Mouse (Mus musculus): ENCODE measurements around the gene Lancl1.

- no peak for TF ChIP-seq POLR2A (IDR thresholded peaks at IDR 0.05; ENCODE audit: control insufficient read depth in 1 of 2, insufficient read depth in 1 of 2, low read depth in 1 of 2, low read length in 2 of 2, poor library complexity in 1 of 2)
- TF ChIP-seq CTCF (IDR thresholded peaks at IDR 0.05 in 2 of 3, conservative IDR thresholded peaks at IDR 0.05 in 1 of 3; ENCODE audit: control insufficient read depth in 1 of 3, insufficient read depth in 1 of 3, low read depth in 2 of 3, low read length in 3 of 3, poor library complexity in 1 of 3, severe bottlenecking in 1 of 3), result no peak
- no peak for TF ChIP-seq ZKSCAN1 (IDR thresholded peaks at IDR 0.05; ENCODE audit: low read depth, low read length)
- TF ChIP-seq ZMIZ1 (IDR thresholded peaks at IDR 0.05; ENCODE audit: low read depth, low read length), result no peak
- TF ChIP-seq NRF1 (IDR thresholded peaks at IDR 0.05; ENCODE audit: insufficient read depth, low read depth, low read length, poor library complexity, severe bottlenecking), result no peak
- TF ChIP-seq USF2 (IDR thresholded peaks at IDR 0.05; ENCODE audit: borderline replicate concordance in 1 of 2, insufficient read depth in 1 of 2, low read depth in 1 of 2, low read length in 2 of 2), result no peak
These were observed 81.3 kb downstream of the Lancl1 start for GRCm38 (mm10) chr1:66957361-66957760.

Measured in MEL (cell line).